23 mouse cellular contexts compared by ENCODE assay signal in genomic region chrX:58117761-58118426, GRCm38 (mm10).
A peak's percentile ranks its signal among the peaks of the same experiment; 100 is the strongest.
DNase-seq lines count a peak whose midpoint lies in the region; TF ChIP-seq lines count a peak whose summit lies in the region.
"Had no signal": no experiment of that assay in that cellular context is flagged by ENCODE, and none has a peak within 500 bp of the region (broad histone marks: within the 10 kb centered on the region; RNA-seq: fewer than 3 reads in every experiment).

No protein-coding gene starts in this region.

- 21% methylated on average over 8 of the region's 8 CpGs for WGBS in cerebellum, adult 2 months

- TF ChIP-seq CTCF in cerebellum, adult 2 months (IDR thresholded peaks at IDR 0.05; ENCODE audit: borderline replicate concordance, insufficient read depth, low read depth, low read length): no peak

- H3K27me3 ChIP-seq in cerebellum, adult 2 months (ENCODE audit: control insufficient read depth, insufficient read depth, low read length): no peaks in the 10 kb centered on the region
- H3K27me3 ChIP-seq: forebrain, embryonic 13.5 days; hindbrain, embryonic 13.5 days; limb, embryonic 13.5 days; midbrain, embryonic 15.5 days; neural tube, embryonic 15.5 days; stomach, embryonic 15.5 days had no signal

- peak; percentile 9 for DNase-seq in left cerebral cortex, adult 11 months (ENCODE audit: low spot score)
- no peak for DNase-seq in left cerebral cortex, postnatal 4 days
- peak; percentile 7 to 48 for DNase-seq in frontal cortex, postnatal 36 days (ENCODE audit: low spot score in 2 of 2)
- DNase-seq in left cerebral cortex, postnatal 14 days (ENCODE audit: low spot score in 2 of 2): peak; percentile 2 to 57
- DNase-seq in telencephalon, adult 2 months (ENCODE audit: low read depth, low spot score): peak; percentile 31
- no peak for DNase-seq in adrenal gland, postnatal 25 days
- DNase-seq in cerebellum, adult 2 months: no peak
- DNase-seq: adrenal gland, postnatal 36 days; B cell, adult 2 months; cerebellum, adult 8-10 months; cerebellum, postnatal 25 days; heart, postnatal 36 days; kidney, adult 9 months; kidney, postnatal 10 days; retina, postnatal 1 day; thymus, postnatal 14 days had no signal

- H3K27ac ChIP-seq in cerebellum, adult 2 months (ENCODE audit: insufficient read depth, low read length): no peak overlapping the region
- H3K27ac ChIP-seq: forebrain, embryonic 13.5 days; hindbrain, embryonic 13.5 days; limb, embryonic 13.5 days; macrophage; midbrain, embryonic 15.5 days; neural tube, embryonic 15.5 days; stomach, embryonic 15.5 days had no signal

- H3K4me1 ChIP-seq in cerebellum, adult 2 months (ENCODE audit: control insufficient read depth, insufficient read depth, low read length): no peaks in the 10 kb centered on the region
- H3K4me1 ChIP-seq: forebrain, embryonic 13.5 days; limb, embryonic 13.5 days; midbrain, embryonic 15.5 days; neural tube, embryonic 15.5 days; stomach, embryonic 15.5 days had no signal

- no peak overlapping the region for H3K4me3 ChIP-seq in cerebellum, adult 2 months (replicated peaks; ENCODE audit: insufficient read depth, low read depth, low read length)
- H3K4me3 ChIP-seq: forebrain, embryonic 13.5 days; hindbrain, embryonic 13.5 days; limb, embryonic 13.5 days; midbrain, embryonic 15.5 days; neural tube, embryonic 15.5 days; stomach, embryonic 15.5 days had no signal

- intact Hi-C loops in left cerebral cortex, postnatal 4 days (cut with DNase I): no loop called here
- intact Hi-C loops in left cerebral cortex, postnatal 14 days (cut with DNase I): no loop called here

- TF ChIP-seq POLR2A in cerebellum, adult 2 months (IDR thresholded peaks at IDR 0.05; ENCODE audit: borderline replicate concordance, insufficient read depth, low read length): no peak

Comparison
In these comparisons a context has a peak if more than half of its experiments do, and no peak if none do; other contexts are left out.
1. DNase-seq: peak in left cerebral cortex, adult 11 months (single experiment), frontal cortex, postnatal 36 days (2 of 2), left cerebral cortex, postnatal 14 days (2 of 2) and telencephalon, adult 2 months (single experiment); none in left cerebral cortex, postnatal 4 days (single experiment), adrenal gland, postnatal 25 days (single experiment) and cerebellum, adult 2 months (0 of 2).